In the genomic region with DNA sequence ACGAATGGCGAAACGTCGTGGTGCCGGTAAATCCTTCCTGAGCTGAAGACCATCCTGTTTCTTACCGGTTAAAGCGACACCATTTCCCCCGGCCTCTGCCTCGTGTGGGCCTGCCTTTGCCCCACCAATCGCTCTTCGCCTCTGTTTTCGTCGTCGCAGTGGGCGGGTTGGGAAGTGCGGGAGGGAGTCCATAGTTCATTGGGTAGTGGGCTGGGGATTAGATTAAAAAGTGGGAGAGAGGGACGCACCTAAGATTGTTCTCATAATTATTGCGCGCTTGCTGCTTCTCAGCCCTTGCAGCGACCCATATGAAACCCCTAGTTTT, we compare ENCODE assay signal across 8 mouse cellular contexts. TPM values are rescaled to one million over a fixed set of nuclear protein-coding genes. Genes with fewer than 3 reads are reported as not detected.
A peak's percentile ranks its signal among the peaks of the same experiment; 100 is the strongest.
DNase-seq lines count a peak whose midpoint lies in the region; ATAC-seq lines count a peak whose summit lies in the region.

No protein-coding gene starts in this region.

- WGBS in intestine, embryonic 14.5 days = 20% methylated on average over 20 of the region's 20 CpGs
- 24% methylated on average over 20 of the region's 20 CpGs for WGBS in midbrain, embryonic 13.5 days
- 13% methylated on average over 20 of the region's 20 CpGs for WGBS in stomach, embryonic 16.5 days

- H3K9me3 ChIP-seq in intestine, embryonic 14.5 days (ENCODE audit: control insufficient read depth, low read length) = 0 out of 2 replicates have a peak, but pooled peaks cover 2% of the 10 kb centered on the region
- H3K9me3 ChIP-seq in midbrain, embryonic 13.5 days = no peaks in the 10 kb centered on the region
- H3K9me3 ChIP-seq in stomach, embryonic 16.5 days (replicated peaks; ENCODE audit: control insufficient read depth, low read length) = no peaks in the 10 kb centered on the region

- H3K4me1 ChIP-seq in intestine, embryonic 14.5 days (replicated peaks; ENCODE audit: control insufficient read depth, insufficient read depth, low read length) = no peaks in the 10 kb centered on the region
- H3K4me1 ChIP-seq in midbrain, embryonic 13.5 days (replicated peaks) = no peaks in the 10 kb centered on the region
- H3K4me1 ChIP-seq in stomach, embryonic 16.5 days (ENCODE audit: control insufficient read depth, insufficient read depth, low read length) = no peaks in the 10 kb centered on the region

- peak; percentile 21 to 43 for DNase-seq in thymus, adult 18-20 months
- DNase-seq in thymus, postnatal 0 days (ENCODE audit: low spot score) = no peak
- DNase-seq in embryo, embryonic 10.5 days (ENCODE audit: low spot score) = peak; percentile 73
- DNase-seq in gastrocnemius, postnatal 4 days (ENCODE audit: low spot score in 2 of 2) = peak; percentile 20 to 36
- peak; percentile 80 for DNase-seq in intestine, embryonic 14.5 days (ENCODE audit: low spot score)
- DNase-seq in liver = peak; percentile 69

- peak overlapping the region; percentile 49 for H3K4me3 ChIP-seq in intestine, embryonic 14.5 days (ENCODE audit: low read depth, low read length)
- H3K4me3 ChIP-seq in midbrain, embryonic 13.5 days (replicated peaks) = peak overlapping the region; percentile 56
- peak overlapping the region; percentile 59 for H3K4me3 ChIP-seq in stomach, embryonic 16.5 days (replicated peaks; ENCODE audit: low read length)

- peak overlapping the region; percentile 65 for H3K4me2 ChIP-seq in intestine, embryonic 14.5 days (ENCODE audit: low read length)
- peak overlapping the region; percentile 65 for H3K4me2 ChIP-seq in midbrain, embryonic 13.5 days (replicated peaks)
- H3K4me2 ChIP-seq in stomach, embryonic 16.5 days (ENCODE audit: low read depth, low read length) = peak overlapping the region; percentile 63

- H3K36me3 ChIP-seq in intestine, embryonic 14.5 days (ENCODE audit: control insufficient read depth, insufficient read depth, low read length) = no peaks in the 10 kb centered on the region
- H3K36me3 ChIP-seq in midbrain, embryonic 13.5 days = no peaks in the 10 kb centered on the region
- no peaks in the 10 kb centered on the region for H3K36me3 ChIP-seq in stomach, embryonic 16.5 days (ENCODE audit: control insufficient read depth, insufficient read depth, low read length)

- peak overlapping the region; percentile 67 for H3K9ac ChIP-seq in intestine, embryonic 14.5 days (ENCODE audit: low read length)
- peak overlapping the region; percentile 68 for H3K9ac ChIP-seq in midbrain, embryonic 13.5 days (replicated peaks)
- peak overlapping the region; percentile 78 for H3K9ac ChIP-seq in stomach, embryonic 16.5 days (ENCODE audit: low read length)

- peak overlapping the region; percentile 93 for H3K27ac ChIP-seq in intestine, embryonic 14.5 days (ENCODE audit: low read depth)
- H3K27ac ChIP-seq in midbrain, embryonic 13.5 days = peak overlapping the region; percentile 93
- H3K27ac ChIP-seq in stomach, embryonic 16.5 days (ENCODE audit: low read length) = peak overlapping the region; percentile 96

- ATAC-seq in intestine, embryonic 14.5 days (replicated peaks; ENCODE audit: low FRiP score, low TSS enrichment, low read depth) = peak; percentile 41
- peak; percentile 51 for ATAC-seq in midbrain, embryonic 13.5 days
- peak; percentile 42 for ATAC-seq in stomach, embryonic 16.5 days (ENCODE audit: insufficient read depth, low FRiP score)

- no peaks in the 10 kb centered on the region for H3K27me3 ChIP-seq in intestine, embryonic 14.5 days (replicated peaks; ENCODE audit: control insufficient read depth, insufficient read depth, low read length)
- peaks cover 6% of the 10 kb centered on the region; the same call in 1 of the 2 replicates for H3K27me3 ChIP-seq in midbrain, embryonic 13.5 days
- H3K27me3 ChIP-seq in stomach, embryonic 16.5 days (ENCODE audit: control insufficient read depth, insufficient read depth, low read length) = no peaks in the 10 kb centered on the region; the same call in 1 of the 2 replicates

RNA-seq across cellular contexts. Expression of gene Huwe1, which starts 3.1 kb away (rescaled TPM):
- polyA plus RNA-seq in thymus, postnatal 0 days (2015; fragmentation: Nextera tagmentation; extraction: Ambion mirVana) = 23.6 and 25.4 TPM in 2 replicates
- total RNA-seq in gastrocnemius, postnatal 4 days (2021) = 100 to 1,000 TPM; 146 to 152 TPM
- polyA plus RNA-seq in intestine, embryonic 14.5 days (2014; fragmentation: Nextera tagmentation; extraction: Ambion mirVana) = 63.3 and 66.5 TPM in 2 replicates
- polyA plus RNA-seq in midbrain, embryonic 13.5 days (2015; fragmentation: Nextera tagmentation; extraction: Ambion mirVana) = 65.5 and 71.0 TPM in 2 replicates
- 37.2 and 41.0 TPM in 2 replicates for polyA plus RNA-seq in stomach, embryonic 16.5 days (2015; fragmentation: Nextera tagmentation; extraction: Ambion mirVana)
